Mouse (Mus musculus) thymus, postnatal 36 days (tissue): ENCODE results near the gene Nr1d1.
"Not testable (repeated sequence)": the region's sequence is repeated elsewhere in the genome, so short reads cannot be mapped to it uniquely, and the experiment has no call there.

Source experiments
- DNase-seq, 2 experiments: peaks; one replicate each; pipeline ENCODE4 v3.0.0; 2022; ENCODE audit warnings: mixed read lengths in 2 of 2

Gene Nr1d1

GRCm38 (mm10) chr11:98750351-98751201 lies 24.6 kb downstream of the Nr1d1 start:
- no peak for DNase-seq

DNA sequence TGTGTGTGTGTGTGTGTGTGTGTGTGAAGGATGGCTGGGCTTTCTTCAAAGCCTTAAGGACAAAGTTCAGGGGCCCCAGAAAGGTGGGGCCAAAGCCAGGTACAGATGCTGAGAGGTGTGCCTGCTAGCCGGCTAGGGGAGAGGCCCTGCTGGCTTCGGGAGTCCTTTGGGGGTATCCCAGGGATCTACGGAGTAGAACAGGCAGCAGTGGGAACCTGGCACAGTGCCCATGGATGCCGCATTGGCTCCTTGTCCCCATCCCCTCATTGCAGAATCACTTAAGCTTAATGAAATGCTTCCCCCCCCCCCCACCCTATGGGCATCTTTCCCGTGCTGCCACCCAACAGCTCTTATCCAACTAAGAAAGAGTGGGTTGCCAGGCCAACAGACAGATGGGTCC lies 25.4 kb downstream of the Nr1d1 start:
- DNase-seq, result no peak

DNA sequence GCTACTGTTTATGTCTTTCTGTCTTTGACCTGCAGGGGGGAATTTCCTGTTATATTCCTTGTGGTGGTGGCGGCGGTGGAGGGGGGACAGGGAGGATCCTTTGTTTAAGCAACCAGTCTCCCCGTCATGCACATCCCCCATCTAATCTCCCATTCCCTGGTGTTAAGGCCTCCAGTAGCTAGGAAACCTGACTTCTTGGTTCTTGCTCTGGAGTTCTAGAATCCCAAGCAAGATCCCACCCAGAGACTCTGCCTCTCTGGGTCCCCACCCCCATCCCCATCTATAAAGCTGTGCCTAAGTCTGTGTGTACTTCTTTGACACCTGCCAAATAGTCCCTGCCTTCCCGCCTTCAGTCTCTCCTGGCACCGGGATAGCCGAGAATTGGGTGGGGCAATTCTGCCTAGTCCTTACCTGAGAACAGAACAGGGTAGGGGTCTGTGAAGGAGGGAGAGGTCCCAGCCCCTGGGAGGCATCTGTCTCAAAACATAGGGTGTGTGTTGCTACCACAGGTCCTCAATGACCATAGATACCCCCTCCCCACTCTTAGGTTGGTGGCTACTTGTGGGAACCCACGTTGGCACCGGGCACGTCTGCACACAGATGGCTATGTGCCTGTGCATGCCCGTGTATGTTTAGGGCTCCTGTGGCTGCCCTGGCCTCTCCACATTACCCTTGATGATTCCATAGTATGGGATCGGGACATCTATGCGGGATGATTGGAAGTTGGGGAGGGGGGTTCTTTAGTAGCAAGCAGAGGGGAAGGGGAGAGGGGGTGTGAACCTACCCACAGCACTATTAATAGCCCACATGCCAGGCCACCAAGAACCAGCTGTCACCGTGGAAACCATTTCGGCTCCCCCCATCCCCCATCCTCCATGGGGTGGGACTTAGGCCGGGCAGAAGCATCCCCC lies 26.4 kb downstream of the Nr1d1 start:
- DNase-seq, result no peak

GRCm38 (mm10) chr11:98747804-98748505 lies 27.2 kb downstream of the Nr1d1 start:
- peak in 1 of 2 experiments; percentile 40 for DNase-seq

DNA sequence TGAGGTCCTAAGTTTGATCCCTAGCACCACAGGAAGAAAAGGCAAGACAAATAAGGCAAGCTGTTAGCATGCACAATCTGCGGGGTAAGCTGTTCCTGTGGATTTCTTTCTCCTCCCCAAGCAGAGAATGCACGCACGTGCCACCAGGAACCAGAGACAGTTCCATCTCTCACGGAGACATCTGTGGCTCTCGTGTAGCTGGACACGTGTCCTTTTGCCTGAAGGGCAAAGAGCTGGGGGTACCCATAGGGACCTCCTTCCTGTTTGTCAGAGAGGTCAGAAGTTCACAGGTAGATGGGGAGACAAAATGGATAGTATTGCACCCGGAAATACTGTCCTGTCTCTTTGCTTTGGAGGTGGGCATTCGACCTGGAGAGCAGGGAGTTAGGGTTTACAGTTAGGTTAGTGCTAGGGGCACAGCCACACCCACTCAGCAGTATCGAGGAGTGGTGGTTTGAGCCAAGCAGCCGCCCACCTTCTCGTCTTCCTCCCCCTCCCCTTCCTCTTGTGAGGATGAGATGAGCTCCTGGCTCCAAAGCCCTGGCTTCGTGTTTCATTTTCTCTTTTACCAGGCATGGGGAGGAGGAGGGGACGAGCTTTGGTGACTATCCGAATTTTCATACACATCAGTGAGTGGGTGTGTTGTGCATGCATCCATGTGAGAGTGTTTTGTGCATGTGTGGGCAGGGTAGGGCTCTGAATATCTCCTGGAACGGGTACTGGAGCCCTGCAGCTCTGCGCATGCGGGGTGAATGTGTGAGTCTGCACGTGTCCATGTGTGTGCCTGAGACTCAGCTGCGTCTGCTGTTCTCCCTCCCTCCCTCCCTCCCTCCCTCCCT lies 28.1 kb downstream of the Nr1d1 start:
- DNase-seq, result peak; percentile 78 to 84

GRCm38 (mm10) chr11:98745932-98746853 lies 28.9 kb downstream of the Nr1d1 start:
- DNase-seq, result no peak

DNA sequence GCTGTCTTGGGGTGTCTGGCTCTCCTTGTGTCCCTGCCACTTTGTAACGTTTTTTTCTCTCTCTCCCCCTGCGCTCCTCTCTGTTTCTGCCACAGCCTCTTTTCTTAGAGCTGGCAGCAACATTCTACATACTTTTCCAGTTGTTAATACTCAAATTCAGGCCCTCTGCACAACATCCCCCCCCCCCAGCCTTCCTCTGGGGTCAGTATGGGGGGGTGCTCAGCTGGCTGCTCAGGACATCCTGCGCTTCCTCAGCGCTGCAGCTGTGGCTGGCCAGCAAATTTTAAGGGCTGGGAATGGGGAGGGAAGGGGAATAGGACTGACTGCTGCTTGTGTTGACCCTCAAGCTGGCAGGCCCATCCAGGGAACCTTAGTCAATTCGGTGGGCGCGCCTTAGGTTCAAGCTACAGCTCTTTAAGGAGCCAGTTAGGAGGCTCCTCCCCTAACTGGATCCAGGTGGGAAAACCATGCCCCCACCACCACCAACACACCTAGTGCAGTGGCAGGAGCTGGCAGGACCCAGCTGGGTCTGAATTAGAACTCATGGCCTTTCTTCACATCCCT lies 30.6 kb downstream of the Nr1d1 start:
- DNase-seq, result no peak

GRCm38 (mm10) chr11:98743655-98744345 lies 31.3 kb downstream of the Nr1d1 start:
- no peak for DNase-seq

DNA sequence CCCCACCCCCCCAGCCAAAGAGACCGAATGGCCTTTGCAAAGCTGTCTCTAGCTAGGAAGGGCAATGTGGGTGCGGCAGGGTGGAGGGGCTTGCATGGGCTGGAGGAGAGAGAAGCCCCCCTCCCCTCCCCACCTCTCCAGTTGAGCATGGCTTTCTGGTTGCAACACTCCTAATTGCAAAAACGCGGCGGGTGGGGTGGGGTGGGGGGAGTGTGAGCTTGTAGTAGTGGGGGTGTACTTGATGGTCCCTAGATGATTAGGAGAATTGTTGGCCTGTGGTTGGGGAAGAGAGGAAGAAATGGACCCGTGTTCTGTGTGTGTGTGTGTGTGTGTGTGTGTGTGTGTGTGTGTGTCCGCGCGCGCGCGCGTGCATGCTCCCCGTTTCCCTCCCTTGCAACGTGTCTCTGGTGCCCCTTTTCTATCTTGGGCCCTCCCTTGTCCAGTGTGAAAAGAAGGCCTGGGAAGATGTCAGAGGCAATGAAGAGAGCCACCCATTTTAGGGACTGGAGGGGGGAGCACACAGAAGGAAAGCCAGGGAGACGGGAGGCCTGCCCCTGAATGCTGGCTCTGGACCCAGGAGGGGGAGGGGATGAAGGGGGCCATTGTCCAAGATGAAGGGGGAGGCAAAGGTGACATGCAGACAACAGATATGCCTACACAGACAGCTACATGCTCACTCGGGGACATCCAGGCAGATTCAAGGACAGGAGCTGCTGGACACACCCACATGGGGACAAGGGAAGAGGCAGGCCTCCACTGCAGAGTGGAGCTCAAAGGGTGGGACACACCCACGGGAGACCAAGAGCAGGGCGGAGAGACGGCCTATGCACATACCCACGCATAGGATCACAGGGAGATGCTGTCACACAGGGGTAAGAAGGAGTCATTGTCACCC lies 32.5 kb downstream of the Nr1d1 start:
- no peak for DNase-seq

DNA sequence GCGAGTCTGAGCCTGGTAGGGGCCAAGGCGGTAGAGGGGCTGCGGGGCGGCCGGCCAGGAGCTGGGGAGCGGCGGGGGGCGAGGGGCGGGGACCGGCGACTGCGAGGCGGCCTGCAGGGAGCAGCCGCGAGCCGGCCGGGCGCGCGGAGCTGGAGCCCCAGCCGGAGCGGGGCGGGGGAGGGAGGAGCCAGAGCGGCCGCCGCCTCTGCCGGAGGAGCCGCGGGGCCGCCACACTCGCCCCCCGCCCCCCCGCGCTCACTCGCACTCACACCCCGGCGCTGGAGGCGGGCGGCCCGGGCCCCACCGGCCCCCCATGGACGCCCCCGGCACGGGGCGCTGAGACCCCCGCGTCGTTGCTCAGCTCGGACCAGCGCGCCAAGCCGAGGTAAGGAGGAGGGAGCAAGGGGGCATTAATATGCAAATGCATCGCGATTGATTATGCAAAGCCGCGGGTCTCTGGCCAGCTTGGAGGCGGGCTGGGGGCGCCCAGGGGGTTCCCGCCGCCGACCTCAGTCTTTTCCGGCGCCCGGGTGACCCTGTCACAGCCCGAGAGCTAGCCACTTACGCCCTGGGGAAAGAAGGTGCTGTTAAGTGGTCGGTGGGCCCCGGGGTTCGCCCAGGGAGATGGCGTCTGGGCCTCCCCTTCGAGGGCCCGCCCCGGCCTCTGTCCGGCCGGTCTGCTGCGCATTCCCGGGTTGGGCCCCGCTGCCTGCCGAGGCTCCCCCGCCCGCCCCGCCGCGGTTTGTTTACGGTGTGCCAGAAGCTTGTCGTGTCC lies 33.3 kb downstream of the Nr1d1 start:
- DNase-seq, result peak; percentile 81 to 86

GRCm38 (mm10) chr11:98741051-98741620 lies 34.0 kb downstream of the Nr1d1 start:
- no peak for DNase-seq

DNA sequence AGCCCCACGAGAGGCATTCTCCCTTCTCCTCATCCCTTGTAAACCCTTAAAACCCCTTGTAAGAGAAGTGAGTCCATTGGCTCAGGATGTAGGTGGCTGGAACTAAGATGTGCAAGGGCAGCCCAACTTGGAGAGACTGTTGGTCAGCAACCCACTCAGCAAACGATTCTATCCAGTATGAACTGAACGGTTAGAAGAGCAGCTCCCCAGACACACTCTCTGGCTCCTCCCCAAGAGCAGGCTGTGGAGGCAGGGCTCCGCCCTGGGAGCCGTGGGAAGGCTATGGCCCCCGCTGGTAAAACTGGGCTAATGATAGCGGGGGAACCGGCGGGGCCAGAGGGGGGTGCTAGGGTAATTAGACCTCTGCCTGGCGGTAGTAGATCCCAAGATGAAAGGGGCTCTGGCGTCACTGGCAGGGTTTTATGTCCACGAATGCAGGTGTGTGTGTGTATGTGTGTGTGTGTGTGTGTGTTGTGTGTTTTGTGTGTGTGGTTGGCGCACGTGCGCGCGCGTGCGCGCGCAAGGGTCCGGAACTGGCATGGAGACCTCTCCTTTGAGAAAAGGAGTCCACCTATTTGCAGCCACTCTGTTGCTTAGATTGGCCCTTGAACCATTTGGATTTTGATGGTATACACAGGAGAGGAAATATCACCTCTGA lies 34.6 kb downstream of the Nr1d1 start, which contains the start of gene Thra:
Gene Thra, plus strand, starts transcription at position 246 of the 658 bp plus-strand sequence.
- DNase-seq, result peak in 1 of 2 experiments; percentile 49

DNA sequence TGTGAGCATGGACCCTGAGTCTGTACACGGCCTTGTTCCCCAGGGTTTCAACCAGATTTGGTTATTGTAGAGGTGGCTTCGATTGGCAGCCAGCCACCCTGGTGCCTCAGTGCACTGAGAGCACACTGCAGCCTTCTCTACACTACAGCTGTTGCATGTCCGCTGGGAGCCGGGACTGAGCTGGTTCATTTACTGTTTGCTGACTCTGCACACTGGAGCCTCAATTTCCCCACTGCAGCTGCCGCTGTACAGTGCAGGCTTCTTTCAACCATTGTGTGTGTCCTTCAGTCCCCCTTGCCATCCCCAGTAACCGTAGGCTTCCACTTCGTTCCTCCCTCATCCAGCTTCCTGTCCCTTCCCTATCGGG lies 35.1 kb downstream of the Nr1d1 start:
- peak in 1 of 2 experiments; percentile 13 for DNase-seq

- no peak for DNase-seq
Measured at GRCm38 (mm10) chr11:98738925-98739324, 36.2 kb downstream of the Nr1d1 start.

DNA sequence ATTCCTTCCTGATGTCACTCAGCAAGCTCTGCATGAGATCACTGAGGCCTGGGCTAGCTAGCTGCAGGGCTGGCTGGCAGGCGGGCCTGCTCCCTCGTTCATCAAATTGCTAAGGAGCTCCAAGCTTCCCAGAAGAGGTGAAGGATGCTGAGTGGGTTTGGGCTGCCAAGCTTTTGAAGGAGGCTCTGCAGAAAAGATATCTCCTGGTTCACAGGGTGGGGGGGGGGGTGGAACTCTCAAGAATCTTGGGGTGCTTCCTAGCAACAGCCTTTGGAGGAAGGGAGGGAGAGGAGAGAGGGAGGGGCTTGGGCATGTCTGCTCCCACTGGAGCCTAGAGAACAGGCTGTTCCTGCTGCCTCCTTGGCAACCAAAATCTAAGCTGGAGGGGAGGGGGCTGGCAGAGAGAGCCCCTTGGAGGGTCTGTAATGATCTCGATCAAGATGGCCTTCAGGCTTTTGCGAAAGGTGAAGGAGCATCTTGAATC lies 36.7 kb downstream of the Nr1d1 start:
- DNase-seq, result no peak

GRCm38 (mm10) chr11:98737220-98737619 lies 37.9 kb downstream of the Nr1d1 start:
- DNase-seq, result not testable (repeated sequence)

GRCm38 (mm10) chr11:98736176-98736575 lies 39.0 kb downstream of the Nr1d1 start:
- DNase-seq, result no peak
